Mouse (Mus musculus) forebrain, postnatal 0 days (tissue): Measurements from ENCODE around the gene Ganc. TPM values are rescaled to one million over a fixed set of nuclear protein-coding genes. Genes with fewer than 3 reads are reported as not detected.

ENCODE experiments used
- ATAC-seq: fragments of 200-750 bp; cut with Nextera tagmentation; 2 replicates; pipeline ENCODE4 v1.8.0; 2017; ENCODE audit warnings: mild to moderate bottlenecking, moderate library complexity
- DNase-seq: peaks from one replicate; pipeline ENCODE4 v3.0.0-alpha.2; 2015
- H3K27ac ChIP-seq: fragments of 300-500 bp; sonication (generic); 2 replicates; pipeline ENCODE4 v1.5.1; 2014; ENCODE audit warnings: low read depth, mild to moderate bottlenecking, antibody characterized with exemption, low read length, moderate library complexity, mixed read lengths
- H3K27me3 ChIP-seq: fragments of 300-500 bp; sonication (generic); 2 replicates; pipeline ENCODE4 v1.6.1; 2014; ENCODE audit warnings: mild to moderate bottlenecking, low read length, mixed read lengths; ENCODE audit not compliant: insufficient read depth
- H3K36me3 ChIP-seq: fragments of 300-500 bp; sonication (generic); 2 replicates; pipeline ENCODE4 v1.6.1; 2014; ENCODE audit warnings: mild to moderate bottlenecking, moderate library complexity; ENCODE audit not compliant: insufficient read depth
- H3K4me1 ChIP-seq: fragments of 300-500 bp; sonication (generic); 2 replicates; pipeline ENCODE4 v1.6.1; 2014; ENCODE audit warnings: antibody characterized with exemption; ENCODE audit not compliant: insufficient read depth
- H3K4me2 ChIP-seq: fragments of 300-500 bp; sonication (generic); 2 replicates; pipeline ENCODE4 v1.6.1; 2014; ENCODE audit warnings: low read depth, mild to moderate bottlenecking, moderate library complexity
- H3K4me3 ChIP-seq: fragments of 300-500 bp; sonication (generic); 2 replicates; pipeline ENCODE4 v1.5.1; 2014; ENCODE audit warnings: low read depth, low read length, mixed read lengths
- H3K9ac ChIP-seq: fragments of 300-500 bp; sonication (generic); 2 replicates; pipeline ENCODE4 v1.6.1; 2014; ENCODE audit warnings: mild to moderate bottlenecking
- H3K9me3 ChIP-seq: fragments of 300-500 bp; sonication (generic); 2 replicates; pipeline ENCODE4 v1.6.1; 2016; ENCODE audit warnings: low read length
- CTCF ChIP-seq: sonication (generic); IDR thresholded peaks from 2 replicates; pipeline ENCODE4 v1.5.1; 2016; ENCODE audit warnings: antibody characterized with exemption, control low read depth, low read depth
- WGBS: fragments of 180-500 bp; shearing (Covaris S2); extraction: QIAGEN DNeasy Blood & Tissue Kit; methylation state at CpG from one replicate; pipeline ENCODE4 v1.1.7; 2014; 5-methylcytosine and 5-hydroxymethylcytosine counted together
- polyA plus RNA-seq: library from polyadenylated mRNA; unstranded; fragments of >200 nt; fragmentation: Nextera tagmentation; extraction: Ambion mirVana; gene quantifications from 2 replicates; pipeline ENCODE4 v1.2.1, GENCODE M21; 2015
- total RNA-seq: library from RNA; depleted of rRNA; stranded (reverse); fragments of >200 nt; gene quantifications from 2 replicates; pipeline ENCODE4 v1.2.3, GENCODE M21; 2014

Ganc gene
- total and polyA plus RNA-seq, 2 experiments from 2014 or later: 6.9 to 7.7 TPM

DNA sequence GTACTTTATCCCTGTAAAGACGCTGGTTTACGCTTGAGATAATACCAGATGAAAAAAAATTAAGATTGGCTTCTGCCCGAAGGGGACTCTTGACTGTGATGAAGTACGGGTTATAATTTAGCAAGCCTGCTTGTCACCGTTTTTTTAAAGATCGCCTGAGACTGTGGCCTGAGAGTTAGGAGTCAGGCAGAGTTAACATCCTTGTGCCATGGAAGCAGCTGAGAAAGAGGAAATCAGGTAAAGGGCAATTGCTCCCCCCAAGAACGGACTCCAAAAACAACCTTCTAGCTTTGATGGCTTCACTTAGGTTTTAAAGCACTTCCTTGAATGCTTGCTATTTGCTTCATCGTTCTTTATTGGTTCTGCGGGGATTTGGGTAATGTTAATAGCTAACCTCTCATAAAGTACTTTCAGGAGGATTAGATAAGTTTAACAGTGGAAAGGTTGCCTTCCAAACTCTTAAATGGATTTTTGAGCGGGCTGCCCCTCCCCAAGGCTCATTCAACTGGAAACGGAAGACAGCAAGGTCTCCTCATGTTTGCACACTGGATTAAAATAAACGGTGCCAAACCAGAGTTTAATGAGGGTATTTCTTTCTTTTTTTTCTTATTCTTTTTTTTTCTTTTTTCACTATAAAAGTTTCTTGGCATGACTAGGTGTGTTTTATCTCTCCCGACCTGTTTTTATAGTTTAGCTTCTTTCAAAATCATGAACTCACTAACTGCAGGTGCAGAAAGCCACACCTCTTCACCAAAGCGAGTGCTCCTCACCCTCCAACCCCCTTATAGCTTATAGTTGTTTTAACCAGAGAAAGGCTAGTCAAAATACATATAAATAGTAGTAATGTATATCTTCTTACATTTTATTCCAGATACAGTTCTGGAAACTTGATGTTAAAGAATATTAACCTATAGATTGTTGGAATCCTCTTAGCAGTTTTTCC lies 1.4 kb downstream of the Ganc start:
- Histone ChIP-seq H3K4me1 (peaks cover 4% of the 10 kb centered on the region; the same call in 1 of the 2 replicates), H3K4me3 (peak overlapping the region; percentile 74), H3K4me2 (peak overlapping the region; percentile 69), H3K36me3 (no peaks in the 10 kb centered on the region), H3K9me3 (no peaks in the 10 kb centered on the region), H3K27me3 (no peaks in the 10 kb centered on the region), H3K27ac (peak overlapping the region; percentile 87), H3K9ac (peak overlapping the region; percentile 60; the same call in 1 of the 2 replicates)
- ATAC-seq (no peak), DNase-seq (no peak)
- WGBS: 36% methylated on average over 14 of the region's 14 CpGs
- no peak for TF ChIP-seq CTCF

DNA sequence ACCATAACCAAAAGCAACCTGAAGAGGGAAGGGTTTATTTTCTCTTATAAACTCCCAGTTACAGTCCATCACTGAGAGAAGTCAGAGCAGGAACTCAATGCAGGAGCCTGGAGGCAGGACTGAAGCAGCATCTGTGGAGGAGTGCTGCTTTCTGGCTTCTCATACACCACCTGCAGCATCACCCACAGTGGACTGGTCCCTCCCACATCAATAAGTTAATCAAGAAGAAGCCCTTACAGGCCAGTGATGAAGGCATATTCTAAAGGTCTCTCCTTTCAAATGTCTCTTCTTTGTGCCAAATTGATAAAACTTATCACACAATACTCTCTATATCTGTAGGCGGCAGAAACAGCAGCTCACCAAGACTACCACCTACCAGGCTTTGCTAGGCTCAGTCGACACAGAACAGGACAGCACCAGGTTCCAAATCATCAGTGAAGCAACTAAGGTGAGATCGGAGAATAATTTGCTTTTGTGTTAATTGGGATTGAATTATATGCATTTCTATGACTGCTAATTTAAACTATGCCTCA lies 7.5 kb downstream of the Ganc start:
- WGBS: 90% methylated on average over 3 of the region's 3 CpGs
- no peak overlapping the region for H3K4me2 ChIP-seq

DNA sequence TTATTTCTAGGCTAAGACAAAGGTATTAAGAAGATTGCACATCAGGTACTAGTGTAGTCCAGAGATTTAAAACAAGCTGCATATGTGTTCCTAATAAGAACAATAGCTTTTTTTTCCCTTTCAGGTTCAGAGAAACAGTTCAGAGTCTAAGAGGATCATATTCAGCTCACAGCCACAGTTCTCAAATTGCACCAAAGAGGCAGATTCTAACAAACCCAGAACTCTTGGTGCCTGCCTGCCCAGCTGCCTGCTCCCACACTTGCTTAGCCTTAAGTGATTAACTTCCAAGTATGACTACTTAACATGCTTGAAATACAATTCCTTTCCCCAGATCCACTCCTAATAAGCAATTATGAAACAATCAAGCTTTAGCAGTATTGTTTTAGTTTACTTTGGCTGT lies 10.4 kb downstream of the Ganc start:
- Histone ChIP-seq H3K27ac (no peak overlapping the region), H3K27me3 (no peaks in the 10 kb centered on the region), H3K4me1 (no peaks in the 10 kb centered on the region), H3K4me2 (no peak overlapping the region), H3K36me3 (no peaks in the 10 kb centered on the region), H3K9ac (no peak overlapping the region), H3K4me3 (no peak overlapping the region), H3K9me3 (no peaks in the 10 kb centered on the region)
- no peak for TF ChIP-seq CTCF
- DNase-seq: no peak
- ATAC-seq: no peak

More for the DNA sequence above, 7.5 kb downstream of the Ganc start:
- Histone ChIP-seq H3K9me3 (no peaks in the 10 kb centered on the region), H3K36me3 (no peaks in the 10 kb centered on the region), H3K27ac (no peak overlapping the region), H3K4me1 (no peaks in the 10 kb centered on the region), H3K27me3 (no peaks in the 10 kb centered on the region), H3K4me3 (no peak overlapping the region), H3K9ac (no peak overlapping the region)
- no peak for TF ChIP-seq CTCF
- no peak for ATAC-seq
- DNase-seq: no peak

DNA sequence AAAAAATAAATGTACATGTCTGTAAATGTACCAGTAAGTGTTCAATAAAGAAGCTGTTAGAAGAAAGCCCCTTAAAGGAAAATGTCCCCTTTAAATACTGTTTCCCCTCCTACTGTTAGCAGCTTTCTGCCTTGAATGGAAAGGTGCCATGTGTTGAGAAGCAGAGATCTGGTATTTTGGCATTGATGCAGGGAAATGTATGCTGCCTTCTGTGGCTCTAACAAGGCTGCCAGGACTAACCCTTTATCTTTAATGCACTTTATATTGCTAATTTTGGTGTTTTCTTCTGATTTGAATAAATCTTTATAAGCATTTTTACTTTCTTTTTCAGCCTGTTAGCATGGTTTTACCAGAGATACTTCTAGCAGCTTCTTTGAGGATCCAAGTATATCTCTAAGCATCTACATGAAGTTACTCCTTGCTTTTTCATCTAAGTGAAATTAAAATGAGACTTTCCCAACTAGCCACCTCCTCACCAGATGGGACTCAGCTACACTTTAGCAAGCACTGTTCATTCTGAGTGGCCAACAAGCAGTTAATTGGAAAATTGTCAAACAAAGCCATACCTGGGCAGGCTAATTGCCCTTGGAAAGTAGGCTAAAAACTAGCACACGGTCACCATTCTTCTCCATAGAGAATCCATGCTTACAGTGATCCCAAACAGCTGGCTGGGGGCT lies 11.2 kb downstream of the Ganc start:
- H3K27me3 ChIP-seq: no peaks in the 10 kb centered on the region
- H3K27ac ChIP-seq: no peak overlapping the region
- no peaks in the 10 kb centered on the region for H3K9me3 ChIP-seq
- no peaks in the 10 kb centered on the region for H3K36me3 ChIP-seq
- ATAC-seq (peak; percentile 68), DNase-seq (peak; percentile 63)
- no peak overlapping the region for H3K4me3 ChIP-seq
- no peak for TF ChIP-seq CTCF
- no peak overlapping the region for H3K4me2 ChIP-seq
- WGBS: 31% methylated on average over 1 of the region's 1 CpGs
- H3K4me1 ChIP-seq: no peaks in the 10 kb centered on the region
- H3K9ac ChIP-seq: no peak overlapping the region

DNA sequence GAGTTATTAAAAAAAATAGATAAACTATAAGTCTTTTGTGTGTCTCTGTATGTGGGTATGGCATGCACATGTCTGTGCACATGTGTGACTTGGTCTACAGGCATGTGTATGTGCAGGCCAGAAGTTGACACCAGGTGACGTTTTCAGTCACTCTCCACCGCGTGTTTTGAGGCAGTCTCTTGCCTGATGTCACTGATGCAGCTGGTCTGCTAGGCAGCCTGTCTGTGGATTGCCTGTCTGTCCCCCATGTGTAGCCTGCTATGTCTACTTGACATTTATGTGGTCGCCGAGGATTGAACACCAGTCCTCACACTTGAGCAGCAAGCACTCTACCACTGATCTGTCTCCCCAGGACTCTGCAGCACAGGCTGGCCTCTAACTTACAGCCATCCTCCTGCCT lies 20.7 kb downstream of the Ganc start:
- ATAC-seq (no peak), DNase-seq (no peak)
- Histone ChIP-seq H3K4me3 (no peak overlapping the region), H3K9me3 (no peaks in the 10 kb centered on the region), H3K4me2 (no peak overlapping the region), H3K9ac (no peak overlapping the region), H3K36me3 (no peaks in the 10 kb centered on the region), H3K4me1 (no peaks in the 10 kb centered on the region), H3K27ac (no peak overlapping the region), H3K27me3 (no peaks in the 10 kb centered on the region)
- TF ChIP-seq CTCF: no peak
- WGBS: 87% methylated on average over 5 of the region's 5 CpGs

DNA sequence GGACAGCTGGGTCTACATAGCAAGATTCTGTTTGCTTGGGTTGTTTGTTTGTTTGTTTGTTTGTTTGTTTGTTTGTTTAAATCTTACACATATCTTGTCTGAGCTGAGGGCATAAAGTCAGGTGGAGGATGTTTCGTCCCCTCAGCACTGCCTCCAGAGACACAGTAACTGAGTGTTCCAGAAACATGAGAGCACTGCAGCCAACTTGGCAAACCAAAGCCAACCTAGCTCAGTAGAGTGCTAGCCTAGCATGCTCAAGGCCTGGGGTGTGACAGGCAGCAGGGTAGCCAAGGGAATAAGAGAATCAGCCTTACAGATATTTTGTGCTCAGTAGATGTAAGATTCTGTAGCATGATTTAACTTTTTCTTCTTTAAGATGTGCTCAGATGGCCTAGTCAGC lies 40.8 kb downstream of the Ganc start:
- H3K4me3 ChIP-seq: no peak overlapping the region
- WGBS: 84% methylated on average over 1 of the region's 1 CpGs
- H3K27ac ChIP-seq: no peak overlapping the region
- DNase-seq (no peak), ATAC-seq (no peak)
- H3K9ac ChIP-seq: no peak overlapping the region
- H3K4me1 ChIP-seq: no peaks in the 10 kb centered on the region
- TF ChIP-seq CTCF: no peak
- no peaks in the 10 kb centered on the region for H3K27me3 ChIP-seq
- no peak overlapping the region for H3K4me2 ChIP-seq
- H3K9me3 ChIP-seq: no peaks in the 10 kb centered on the region
- no peaks in the 10 kb centered on the region for H3K36me3 ChIP-seq

DNA sequence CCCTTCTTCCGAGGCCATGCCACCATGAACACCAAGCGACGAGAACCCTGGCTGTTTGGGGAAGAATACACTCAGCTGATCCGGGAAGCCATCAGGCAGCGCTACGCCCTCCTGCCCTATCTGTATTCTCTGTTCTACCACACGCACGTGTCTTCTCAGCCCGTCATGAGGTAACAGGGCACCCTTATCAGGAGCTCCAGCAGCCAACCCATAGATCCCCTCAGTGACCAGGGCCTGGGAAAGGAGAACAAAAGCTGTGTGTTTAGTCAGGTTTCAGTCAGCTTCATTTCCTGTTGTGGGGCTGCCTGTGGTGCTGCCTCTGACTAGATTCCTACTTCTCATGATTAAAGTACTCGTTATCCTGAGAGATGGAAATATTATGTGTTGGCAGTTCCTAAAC lies 42.7 kb downstream of the Ganc start:
- Histone ChIP-seq H3K9me3 (no peaks in the 10 kb centered on the region), H3K27me3 (no peaks in the 10 kb centered on the region), H3K27ac (no peak overlapping the region), H3K4me3 (no peak overlapping the region), H3K9ac (no peak overlapping the region), H3K36me3 (no peaks in the 10 kb centered on the region), H3K4me1 (no peaks in the 10 kb centered on the region), H3K4me2 (no peak overlapping the region)
- no peak for ATAC-seq
- 85% methylated on average over 10 of the region's 10 CpGs for WGBS
- no peak for DNase-seq
- no peak for TF ChIP-seq CTCF
